Mouse (Mus musculus) thymus, adult 18-20 months (tissue): ENCODE measurements around the gene Xlr4b.
"Not testable (repeated sequence)": the region's sequence is repeated elsewhere in the genome, so short reads cannot be mapped to it uniquely, and the experiment has no call there.

Experiments used
- DNase-seq, 2 experiments: peaks; one replicate each; pipeline ENCODE4 v3.0.0; 2022; ENCODE audit warnings: mixed read lengths in 2 of 2

The Xlr4b gene

DNA sequence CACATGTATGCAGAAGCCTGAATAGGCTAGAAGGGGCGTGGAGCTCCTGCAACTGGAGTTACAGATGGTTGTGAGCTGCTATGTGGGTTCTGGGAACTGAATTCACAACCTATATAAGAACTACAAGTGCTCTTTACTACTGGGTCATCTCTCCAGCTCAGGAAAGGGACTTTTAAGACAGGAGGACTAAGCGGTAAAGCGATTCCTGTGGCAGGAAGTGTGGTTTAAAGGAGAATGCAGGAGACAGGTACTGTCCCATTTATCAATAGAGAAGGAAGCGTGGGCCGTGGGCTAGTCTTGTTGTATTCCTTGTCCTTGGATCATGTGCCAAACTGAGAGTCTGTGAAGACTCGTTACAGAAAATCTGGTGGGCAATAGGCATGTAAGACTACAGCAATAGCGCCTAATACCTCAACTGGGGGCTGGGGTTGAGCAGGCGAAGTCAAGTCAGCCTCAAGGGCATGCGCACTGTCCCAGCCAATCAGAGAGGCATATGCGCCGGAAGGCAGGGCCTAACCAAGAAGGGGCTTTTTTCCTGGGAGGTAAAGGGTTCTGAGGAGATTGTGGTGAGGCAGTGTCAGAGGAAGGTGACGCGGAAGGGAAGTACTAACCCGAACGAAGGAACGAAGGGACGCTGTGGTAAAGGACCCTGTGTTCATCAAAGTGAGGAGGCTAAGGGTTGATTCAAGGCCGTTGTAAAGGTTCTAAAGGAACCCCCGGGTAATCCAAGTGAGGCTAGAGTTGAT, at the start of gene Xlr4b:
Gene Xlr4b (plus strand): TSS at position 515 of the 746 bp plus-strand sequence.
- peak in 1 of 2 experiments; percentile 9 for DNase-seq

- not testable (repeated sequence) for DNase-seq
Observed at GRCm38 (mm10) chrX:73176889-73177288, 37.2 kb upstream of the Xlr4b start, which contains the start of gene Spin2d. Spin2d (minus strand) TSS chrX:73176989.

DNA sequence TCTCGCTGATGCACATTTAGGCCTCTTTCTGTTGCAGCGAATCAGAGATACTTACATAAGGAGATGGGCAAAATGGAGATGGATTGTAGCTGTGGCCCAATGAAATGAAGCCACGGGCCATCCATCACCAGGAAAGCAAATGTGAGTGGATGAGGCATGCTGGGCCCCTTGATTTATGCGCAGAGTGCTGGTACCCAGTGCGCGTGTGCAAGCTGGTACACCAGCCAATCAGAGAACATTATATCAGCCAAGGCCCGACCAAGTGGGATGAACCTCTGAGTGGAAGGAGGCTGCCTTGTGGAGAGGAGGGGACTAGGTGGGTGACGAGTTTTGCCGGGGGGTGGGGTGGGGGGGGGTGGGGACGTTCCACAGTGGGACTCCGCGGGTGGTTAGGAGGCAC, 22.2 kb upstream of the Xlr4b start, which contains the start of gene Xlr3b:
Gene Xlr3b (plus strand): TSS at position 274 of the 400 bp plus-strand sequence.
- peak in 1 of 2 experiments; percentile 1 for DNase-seq

GRCm38 (mm10) chrX:73225365-73225764, 11.2 kb downstream of the Xlr4b start:
- DNase-seq, result no peak

- peak; percentile 66 to 76 for DNase-seq
Observed at GRCm38 (mm10) chrX:73227914-73228605, 13.9 kb downstream of the Xlr4b start, which contains the start of gene F8a. F8a (plus strand) TSS chrX:73228291.

GRCm38 (mm10) chrX:73228606-73229214, 14.6 kb downstream of the Xlr4b start:
- peak; percentile 52 to 60 for DNase-seq

DNA sequence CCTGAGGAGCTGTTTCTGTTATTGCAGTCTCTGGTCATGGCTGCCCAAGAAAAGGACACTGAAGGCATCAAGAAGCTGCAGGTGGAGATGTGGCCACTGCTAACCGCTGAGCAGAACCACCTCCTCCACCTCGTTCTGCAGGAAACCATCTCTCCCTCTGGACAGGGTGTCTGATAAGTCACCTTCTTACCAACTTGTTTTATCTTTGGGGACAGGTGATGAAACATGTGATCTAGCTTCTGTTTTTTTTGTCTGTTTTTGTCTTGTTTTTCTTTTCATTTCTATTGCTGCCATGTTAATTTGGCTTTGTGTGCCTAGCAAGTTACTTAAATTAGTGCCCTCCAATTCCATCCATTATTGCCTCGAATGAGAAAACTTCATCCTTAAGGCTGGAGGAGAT, 15.2 kb downstream of the Xlr4b start:
- no peak for DNase-seq

GRCm38 (mm10) chrX:73242821-73243325, 28.7 kb downstream of the Xlr4b start, which contains the start of gene Xlr4c:
Xlr4c (minus strand) TSS chrX:73243130.
- DNase-seq, result peak in 1 of 2 experiments; percentile 56

DNA sequence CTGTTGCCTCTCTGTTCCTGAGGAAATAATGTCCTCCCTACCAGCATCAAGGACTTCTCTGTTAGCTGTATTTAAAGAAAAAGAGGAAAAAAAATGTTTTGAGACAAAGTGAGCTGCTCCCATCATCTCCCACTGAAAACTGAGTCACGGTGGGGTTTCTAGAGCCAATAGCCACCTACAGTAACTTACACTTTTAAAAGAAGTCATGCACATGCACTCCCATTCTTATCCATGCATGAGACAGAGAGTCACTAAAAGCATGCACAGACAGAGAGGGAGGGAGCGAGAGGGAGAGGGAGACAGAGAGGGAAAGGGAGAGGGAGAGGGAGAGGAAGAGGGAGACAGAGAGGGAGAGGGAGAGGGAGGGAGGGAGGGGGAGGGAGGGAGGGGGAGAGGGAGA, 48.3 kb downstream of the Xlr4b start:
- DNase-seq, result not testable (repeated sequence)

DNA sequence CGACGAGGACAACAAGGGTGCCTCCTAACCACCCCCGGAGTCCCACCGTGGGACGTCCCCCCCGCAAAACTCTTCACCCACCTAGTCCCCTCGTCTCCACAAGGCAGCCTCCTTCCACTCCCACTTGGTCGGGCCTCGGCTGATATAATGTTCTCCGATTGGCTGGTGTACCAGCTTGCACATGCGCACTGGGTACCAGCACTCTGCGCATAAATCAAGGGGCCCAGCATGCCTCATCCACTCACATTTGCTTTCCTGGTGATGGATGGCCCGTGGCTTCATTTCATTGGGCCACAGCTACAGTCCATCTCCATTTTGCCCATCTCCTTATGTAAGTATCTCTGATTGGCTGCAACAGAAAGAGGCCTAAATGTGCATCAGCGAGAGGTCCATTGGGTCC, 51.1 kb downstream of the Xlr4b start, which contains the start of gene Xlr3c:
Gene Xlr3c (minus strand): TSS at position 121 of the 400 bp plus-strand sequence.
- DNase-seq, result not testable (repeated sequence)
